Mouse (Mus musculus) midbrain, embryonic 12.5 days (tissue): ENCODE results near the gene Neu1. TPM values are rescaled to one million over a fixed set of nuclear protein-coding genes. Genes with fewer than 3 reads are reported as not detected.
"Not testable (repeated sequence)": the region's sequence is repeated elsewhere in the genome, so short reads cannot be mapped to it uniquely, and the experiment has no call there.

Experiments used
- ATAC-seq: fragments of 200-750 bp; cut with Nextera tagmentation; 2 replicates; pipeline ENCODE4 v1.8.0; 2017; ENCODE audit warnings: low read depth, moderate TSS enrichment, moderate library complexity; ENCODE audit not compliant: low FRiP score
- H3K27ac ChIP-seq: fragments of 300-500 bp; sonication (generic); replicated peaks from 2 replicates; pipeline ENCODE4 v1.5.1; 2016; ENCODE audit warnings: mild to moderate bottlenecking
- H3K27me3 ChIP-seq: fragments of 300-500 bp; sonication (generic); 2 replicates; pipeline ENCODE4 v1.6.1; 2016; ENCODE audit warnings: mild to moderate bottlenecking
- H3K36me3 ChIP-seq: fragments of 300-500 bp; sonication (generic); 2 replicates; pipeline ENCODE4 v1.6.1; 2016
- H3K4me1 ChIP-seq: fragments of 300-500 bp; sonication (generic); 2 replicates; pipeline ENCODE4 v1.6.1; 2016
- H3K4me2 ChIP-seq: fragments of 300-500 bp; sonication (generic); replicated peaks from 2 replicates; pipeline ENCODE4 v1.6.1; 2016; ENCODE audit warnings: mild to moderate bottlenecking, moderate library complexity
- H3K4me3 ChIP-seq: fragments of 300-500 bp; sonication (generic); 2 replicates; pipeline ENCODE4 v1.5.1; 2016; ENCODE audit warnings: mild to moderate bottlenecking
- H3K9ac ChIP-seq: fragments of 300-500 bp; sonication (generic); replicated peaks from 2 replicates; pipeline ENCODE4 v1.6.1; 2016; ENCODE audit warnings: mild to moderate bottlenecking, moderate library complexity
- H3K9me3 ChIP-seq: fragments of 300-500 bp; sonication (generic); 2 replicates; pipeline ENCODE4 v1.6.1; 2016; ENCODE audit warnings: mild to moderate bottlenecking
- WGBS: fragments of 180-500 bp; shearing (Covaris S2); methylation state at CpG from one replicate; pipeline ENCODE4 v1.1.7; 2016; 5-methylcytosine and 5-hydroxymethylcytosine counted together
- polyA plus RNA-seq: library from polyadenylated mRNA; unstranded; fragments of >200 nt; fragmentation: Nextera tagmentation; extraction: Ambion mirVana; gene quantifications from 2 replicates; pipeline ENCODE4 v1.2.1, GENCODE M21; 2016

Gene Neu1
- polyA plus RNA-seq, 1 experiment from 2014 or later, result 20.4 TPM

- H3K4me3 ChIP-seq, result peak overlapping the region; percentile 92
- H3K27me3 ChIP-seq, result no peaks in the 10 kb centered on the region
- peaks cover 49% of the 10 kb centered on the region for H3K4me1 ChIP-seq
- no peaks in the 10 kb centered on the region for H3K9me3 ChIP-seq
- peaks cover 9% of the 10 kb centered on the region for H3K36me3 ChIP-seq
- WGBS, result 90% methylated on average over 15 of the region's 15 CpGs
- peak overlapping the region; percentile 98 for H3K4me2 ChIP-seq
- no peak for ATAC-seq
- H3K27ac ChIP-seq, result peak overlapping the region; percentile 90
- H3K9ac ChIP-seq, result peak overlapping the region; percentile 97
Observed at GRCm38 (mm10) chr17:34895724-34896123, 35.3 kb upstream of the Neu1 start.

GRCm38 (mm10) chr17:34896366-34896765, 34.7 kb upstream of the Neu1 start:
- 85% methylated on average over 17 of the region's 17 CpGs for whole genome bisulfite sequencing
- Histone ChIP-seq H3K4me1 (peaks cover 50% of the 10 kb centered on the region), H3K9me3 (no peaks in the 10 kb centered on the region), H3K4me2 (peak overlapping the region; percentile 98), H3K36me3 (peaks cover 13% of the 10 kb centered on the region), H3K27ac (peak overlapping the region; percentile 43; the same call in 1 of the 2 replicates), H3K4me3 (peak overlapping the region; percentile 92), H3K9ac (no peak overlapping the region), H3K27me3 (no peaks in the 10 kb centered on the region)
- ATAC-seq, result no peak

- peaks cover 50% of the 10 kb centered on the region for H3K4me1 ChIP-seq
Observed at GRCm38 (mm10) chr17:34897373-34898159, 33.5 kb upstream of the Neu1 start.

GRCm38 (mm10) chr17:34898160-34898586, 32.9 kb upstream of the Neu1 start, which contains the start of the genes C2 and Ehmt2:
TSS of gene C2 (minus strand) at chr17:34898265.
TSS of gene Ehmt2 (plus strand) at chr17:34898469.
- H3K9ac ChIP-seq, result peak within 1 kb of the TSS; percentile 99
- H3K27ac ChIP-seq, result peak within 1 kb of the TSS; percentile 96
- H3K4me3 ChIP-seq, result peak within 1 kb of the TSS; percentile 100
- peak within 1 kb of the TSS; percentile 98 for H3K4me2 ChIP-seq
- peaks cover 26% of the 10 kb centered on the region for H3K36me3 ChIP-seq
- peak; percentile 27; the same call in 1 of the 2 replicates for ATAC-seq
- no peaks in the 10 kb centered on the region for H3K27me3 ChIP-seq
- no peaks in the 10 kb centered on the region for H3K9me3 ChIP-seq
- H3K4me1 ChIP-seq, result peaks cover 50% of the 10 kb centered on the region
- WGBS, result 2% methylated on average over 20 of the region's 44 CpGs

More at GRCm38 (mm10) chr17:34897373-34898159, 33.5 kb upstream of the Neu1 start:
- Histone ChIP-seq H3K9me3 (no peaks in the 10 kb centered on the region), H3K9ac (peak overlapping the region; percentile 99), H3K27me3 (no peaks in the 10 kb centered on the region), H3K4me3 (peak overlapping the region; percentile 100), H3K4me2 (peak overlapping the region; percentile 98), H3K36me3 (peaks cover 20% of the 10 kb centered on the region), H3K27ac (peak overlapping the region; percentile 96)
- 22% methylated on average over 10 of the region's 10 CpGs for WGBS
- no peak for ATAC-seq

- no peaks in the 10 kb centered on the region for H3K27me3 ChIP-seq
Observed at GRCm38 (mm10) chr17:34898706-34899052, 32.4 kb upstream of the Neu1 start.

GRCm38 (mm10) chr17:34899053-34899889, 31.8 kb upstream of the Neu1 start:
- H3K36me3 ChIP-seq, result peaks cover 36% of the 10 kb centered on the region

More at GRCm38 (mm10) chr17:34898706-34899052, 32.4 kb upstream of the Neu1 start:
- ATAC-seq, result 0 out of 2 replicates have a peak, but pooled peaks have one; percentile 6
- H3K36me3 ChIP-seq, result peaks cover 30% of the 10 kb centered on the region
- 0% methylated on average over 30 of the region's 47 CpGs for WGBS
- H3K4me2 ChIP-seq, result peak overlapping the region; percentile 98
- peak overlapping the region; percentile 99 for H3K9ac ChIP-seq
- H3K9me3 ChIP-seq, result no peaks in the 10 kb centered on the region
- peak overlapping the region; percentile 96 for H3K27ac ChIP-seq
- peaks cover 46% of the 10 kb centered on the region for H3K4me1 ChIP-seq
- H3K4me3 ChIP-seq, result peak overlapping the region; percentile 100

GRCm38 (mm10) chr17:34899890-34900243, 31.2 kb upstream of the Neu1 start:
- 7% methylated on average over 5 of the region's 5 CpGs for WGBS
- ATAC-seq, result no peak
- Histone ChIP-seq H3K36me3 (peaks cover 42% of the 10 kb centered on the region), H3K4me1 (peaks cover 43% of the 10 kb centered on the region), H3K4me3 (peak overlapping the region; percentile 100), H3K4me2 (peak overlapping the region; percentile 98), H3K9me3 (no peaks in the 10 kb centered on the region), H3K27me3 (no peaks in the 10 kb centered on the region), H3K27ac (peak overlapping the region; percentile 96), H3K9ac (peak overlapping the region; percentile 99)

More at GRCm38 (mm10) chr17:34899053-34899889, 31.8 kb upstream of the Neu1 start:
- peak; percentile 14 for ATAC-seq
- Histone ChIP-seq H3K27me3 (no peaks in the 10 kb centered on the region), H3K27ac (peak overlapping the region; percentile 96), H3K4me3 (peak overlapping the region; percentile 100), H3K9ac (peak overlapping the region; percentile 99), H3K9me3 (no peaks in the 10 kb centered on the region), H3K4me2 (peak overlapping the region; percentile 98), H3K4me1 (peaks cover 43% of the 10 kb centered on the region)
- under 1% methylated on average over 43 of the region's 45 CpGs for WGBS

- not testable (repeated sequence) for H3K27me3 ChIP-seq, H3K27ac ChIP-seq, ATAC-seq, H3K9me3 ChIP-seq, H3K4me3 ChIP-seq, H3K9ac ChIP-seq
- H3K4me1 ChIP-seq, result peaks cover 36% of the 10 kb centered on the region
- H3K36me3 ChIP-seq, result peaks cover 51% of the 10 kb centered on the region
- 0 out of 2 replicates have a peak overlapping the region, but pooled peaks have one; percentile 98 for H3K4me2 ChIP-seq
Observed at GRCm38 (mm10) chr17:34900826-34901225, 30.2 kb upstream of the Neu1 start.

- ATAC-seq, H3K9me3 ChIP-seq, H3K9ac ChIP-seq, H3K27ac ChIP-seq, H3K4me2 ChIP-seq, H3K27me3 ChIP-seq, H3K4me3 ChIP-seq: not testable (repeated sequence)
- H3K4me1 ChIP-seq, result peaks cover 25% of the 10 kb centered on the region
- 96% methylated on average over 9 of the region's 10 CpGs for WGBS
- H3K36me3 ChIP-seq, result peaks cover 54% of the 10 kb centered on the region
Observed at GRCm38 (mm10) chr17:34901948-34902347, 29.1 kb upstream of the Neu1 start.

- WGBS, result 94% methylated on average over 9 of the region's 9 CpGs
- Histone ChIP-seq H3K4me1 (peaks cover 15% of the 10 kb centered on the region), H3K4me3 (no peak overlapping the region), H3K27me3 (no peaks in the 10 kb centered on the region), H3K36me3 (peaks cover 64% of the 10 kb centered on the region), H3K9me3 (no peaks in the 10 kb centered on the region), H3K4me2 (no peak overlapping the region), H3K9ac (no peak overlapping the region), H3K27ac (no peak overlapping the region)
- no peak for ATAC-seq
Observed at GRCm38 (mm10) chr17:34902895-34903294, 28.2 kb upstream of the Neu1 start.

- 92% methylated on average over 10 of the region's 10 CpGs for WGBS
- Histone ChIP-seq H3K36me3 (peaks cover 82% of the 10 kb centered on the region), H3K4me2 (no peak overlapping the region), H3K4me1 (no peaks in the 10 kb centered on the region; the same call in 1 of the 2 replicates), H3K27me3 (no peaks in the 10 kb centered on the region), H3K4me3 (no peak overlapping the region), H3K27ac (no peak overlapping the region), H3K9ac (no peak overlapping the region), H3K9me3 (no peaks in the 10 kb centered on the region)
- ATAC-seq, result no peak
Observed at GRCm38 (mm10) chr17:34910982-34911381, 20.1 kb upstream of the Neu1 start.
